Mouse (Mus musculus) right cerebral cortex, postnatal 4 days (tissue): ENCODE data around the gene Pard3.

Source experiments
- DNase-seq: peaks from one replicate; pipeline ENCODE4 v3.0.0-alpha.2; 2022

The Pard3 gene

DNA sequence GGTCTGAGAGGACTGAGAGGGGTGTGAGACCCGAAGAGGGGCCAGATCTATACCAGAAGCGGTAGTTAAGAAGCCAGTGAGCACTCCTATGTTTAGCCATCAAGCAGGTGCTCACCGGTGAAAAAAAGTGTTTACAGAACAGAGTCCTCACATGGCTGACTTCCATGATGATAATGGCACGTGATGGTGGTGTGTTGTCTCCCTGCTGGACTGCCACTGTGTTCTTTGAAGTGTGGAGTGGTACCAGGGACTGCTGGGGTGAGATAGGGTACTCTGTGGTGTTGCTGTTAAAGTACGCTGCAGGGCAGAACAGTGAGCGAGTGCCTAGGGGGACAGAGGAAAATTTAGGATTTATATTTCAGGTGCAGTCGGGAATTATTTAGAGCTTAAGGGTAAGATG lies 122.2 kb downstream of the Pard3 start:
- DNase-seq, result no peak

DNA sequence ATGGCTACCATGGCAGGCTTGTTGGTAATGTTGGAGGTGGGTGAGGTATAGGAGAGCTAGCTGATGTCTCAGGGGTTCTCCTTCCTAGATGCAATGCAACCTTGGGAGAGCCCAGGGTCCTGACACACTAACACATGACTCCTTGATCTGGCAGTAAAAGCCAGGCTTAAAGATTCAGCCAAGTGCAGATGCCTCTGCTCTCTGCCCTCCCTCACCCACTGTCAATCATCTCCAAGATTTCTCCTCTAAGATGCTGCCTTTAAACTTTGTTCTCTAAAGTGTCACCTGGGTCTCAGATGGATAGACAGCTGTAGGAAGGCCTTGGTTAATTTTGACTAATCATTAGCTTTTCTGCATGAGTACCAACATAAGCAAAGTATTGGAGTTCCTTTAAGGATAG lies 125.0 kb downstream of the Pard3 start:
- DNase-seq, result no peak

DNA sequence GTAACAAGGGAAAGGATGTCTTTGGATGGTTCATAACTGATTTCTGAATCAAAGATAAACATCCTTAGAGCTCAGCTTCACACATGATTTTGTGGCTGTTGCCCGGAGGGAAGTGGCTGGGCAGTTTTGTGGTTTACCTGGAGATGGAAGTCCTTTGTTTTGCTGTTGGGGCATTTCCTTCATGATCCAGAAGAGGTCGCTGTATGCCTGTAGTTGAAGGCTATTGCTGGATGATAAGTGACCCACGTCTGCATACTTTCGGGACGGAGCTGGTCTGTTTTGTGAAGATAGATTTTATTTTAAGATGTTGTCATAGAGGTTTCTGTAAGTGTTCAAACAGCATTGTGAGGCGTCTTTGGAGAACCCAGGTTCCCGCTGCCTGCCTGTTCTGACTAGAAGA lies 126.7 kb downstream of the Pard3 start:
- DNase-seq, result peak; percentile 62

DNA sequence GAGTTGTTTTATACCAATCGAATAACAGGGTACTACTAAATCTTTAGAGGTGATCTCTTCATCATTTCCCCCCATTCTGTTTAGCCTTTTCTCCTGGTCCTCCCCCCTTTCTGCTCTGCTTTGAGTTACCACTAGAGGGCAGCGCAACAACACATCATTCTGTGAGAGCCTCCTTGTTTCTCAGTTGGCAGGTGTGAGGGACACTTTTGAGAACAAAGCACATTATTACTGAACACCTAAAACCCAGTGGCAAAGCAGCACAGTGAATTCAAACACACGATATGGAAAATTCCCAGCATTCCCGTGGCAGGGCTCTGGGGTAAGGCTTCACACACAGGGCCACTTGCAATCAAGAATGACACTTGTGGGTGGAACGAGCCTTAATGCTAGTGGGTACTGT lies 127.7 kb downstream of the Pard3 start:
- peak; percentile 51 for DNase-seq

DNA sequence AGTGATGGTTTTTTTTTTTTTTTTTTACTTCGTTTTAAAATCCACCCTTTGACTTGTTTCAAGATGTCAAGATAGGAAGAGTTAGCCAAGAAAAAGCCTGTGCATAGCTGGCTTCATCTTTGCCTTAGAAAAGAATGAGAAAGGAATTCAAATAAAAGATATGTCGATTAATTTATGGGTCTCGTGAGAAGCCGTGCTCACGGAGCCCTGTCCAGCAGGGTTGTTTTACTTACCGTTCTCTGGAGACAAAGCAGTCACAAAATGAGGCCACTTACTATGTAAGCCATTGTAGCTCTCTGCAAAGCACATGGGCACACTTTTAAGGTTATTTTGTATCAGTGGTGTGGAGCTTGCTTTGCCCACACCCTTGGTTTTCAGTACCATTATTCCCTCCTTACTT lies 128.1 kb downstream of the Pard3 start:
- no peak for DNase-seq

DNA sequence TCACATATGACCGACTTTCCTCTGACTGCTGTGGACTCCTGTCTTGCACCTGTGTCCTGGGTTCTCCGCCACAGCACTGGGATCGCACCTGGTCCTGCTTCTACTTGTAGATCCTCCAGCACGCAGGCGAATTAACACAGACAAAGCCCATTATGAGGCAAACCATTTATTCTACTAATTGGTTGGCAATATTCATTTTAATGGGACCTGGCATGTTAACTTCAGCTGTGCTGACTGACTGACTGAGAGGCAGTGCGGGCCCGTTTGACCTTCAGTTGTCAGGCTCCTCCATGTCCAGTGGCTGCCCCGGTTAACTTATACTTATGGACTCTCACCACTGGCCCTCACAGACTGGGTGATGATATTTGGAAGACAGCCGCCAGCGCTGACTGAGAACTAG lies 128.6 kb downstream of the Pard3 start:
- no peak for DNase-seq

DNA sequence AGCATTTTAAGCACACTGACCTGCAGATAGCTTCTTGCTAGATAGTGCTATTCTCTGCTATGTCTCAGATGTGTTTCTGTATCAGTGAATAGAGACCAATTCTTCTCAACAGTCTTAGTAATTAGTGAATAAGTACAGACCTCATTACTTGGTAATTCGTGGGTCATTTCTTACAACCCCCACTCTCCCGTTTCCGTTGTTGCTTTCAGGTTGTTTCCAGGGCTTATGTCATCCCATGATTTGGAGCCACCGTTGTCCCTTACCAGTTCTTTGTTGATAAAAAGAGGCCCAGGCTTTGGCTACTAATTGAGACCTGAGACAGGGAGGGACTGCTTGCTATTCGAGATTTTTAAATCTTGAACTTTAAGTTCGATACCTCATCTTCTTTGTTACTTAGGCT lies 129.7 kb downstream of the Pard3 start:
- DNase-seq, result no peak

DNA sequence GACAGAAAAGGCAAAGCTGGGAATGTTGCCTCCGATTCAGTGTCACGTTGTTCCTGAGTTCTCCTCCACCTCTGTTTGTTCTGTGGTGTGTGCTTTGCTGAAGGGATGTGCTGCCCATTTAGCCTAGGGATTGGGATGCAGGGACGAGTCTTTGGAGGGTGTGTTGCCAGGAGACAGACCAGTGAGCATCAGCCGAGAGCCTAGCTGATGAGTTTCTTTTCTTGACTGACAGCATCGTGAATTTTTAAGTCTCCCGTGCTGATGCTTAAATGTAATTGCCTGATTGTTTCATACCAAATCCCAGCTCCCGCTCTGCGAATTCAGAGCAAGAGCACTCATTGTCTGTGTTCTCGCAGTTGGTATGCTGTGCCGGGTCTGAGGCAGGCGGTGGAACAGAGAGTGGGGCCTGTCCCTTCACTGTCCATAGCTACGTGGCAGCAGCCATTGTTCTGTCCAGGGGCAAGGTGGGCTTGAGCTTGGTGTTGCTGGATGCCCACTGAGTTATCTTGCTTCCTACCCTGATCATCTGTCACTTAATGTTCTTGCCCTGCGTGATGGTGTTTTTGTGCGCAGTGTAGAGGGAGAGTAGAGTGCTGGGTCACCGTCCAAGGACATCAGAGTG lies 131.2 kb downstream of the Pard3 start:
- DNase-seq, result no peak

DNA sequence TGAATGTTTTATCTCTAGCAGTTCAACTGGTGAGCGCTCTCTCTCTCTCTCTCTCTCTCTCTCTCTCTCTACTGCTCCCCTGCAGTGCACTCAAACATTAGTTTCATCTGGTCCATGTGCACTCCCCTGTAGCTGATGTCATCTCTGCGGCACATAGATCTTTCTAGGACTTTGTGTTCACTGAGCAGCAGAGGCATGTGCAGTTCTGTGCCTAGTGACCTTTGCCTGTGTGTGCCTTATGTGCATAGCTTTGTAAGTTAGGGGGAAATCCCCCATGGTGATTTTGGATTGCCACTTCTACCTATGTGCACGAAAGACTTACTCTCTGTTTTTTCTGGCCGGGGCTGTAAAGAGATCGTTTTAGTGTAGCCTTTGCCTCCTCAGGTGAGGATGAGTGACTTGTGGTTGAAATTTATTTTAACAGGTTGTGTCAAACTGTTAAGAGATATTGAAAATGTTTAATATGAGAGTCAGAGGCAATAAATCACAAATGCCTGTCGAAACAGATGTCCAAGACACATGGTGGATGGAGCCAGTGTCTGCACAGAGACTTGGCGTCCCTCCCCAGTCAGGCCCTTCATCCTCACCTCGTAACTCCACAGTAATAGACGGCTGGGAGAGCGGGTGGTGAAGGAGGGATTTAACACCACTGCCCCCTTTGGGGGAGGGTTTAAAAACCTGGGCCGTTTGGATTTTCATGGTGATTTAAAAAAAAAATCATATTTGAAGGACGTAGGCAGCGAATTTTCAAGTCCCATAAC lies 133.0 kb downstream of the Pard3 start:
- DNase-seq, result no peak

DNA sequence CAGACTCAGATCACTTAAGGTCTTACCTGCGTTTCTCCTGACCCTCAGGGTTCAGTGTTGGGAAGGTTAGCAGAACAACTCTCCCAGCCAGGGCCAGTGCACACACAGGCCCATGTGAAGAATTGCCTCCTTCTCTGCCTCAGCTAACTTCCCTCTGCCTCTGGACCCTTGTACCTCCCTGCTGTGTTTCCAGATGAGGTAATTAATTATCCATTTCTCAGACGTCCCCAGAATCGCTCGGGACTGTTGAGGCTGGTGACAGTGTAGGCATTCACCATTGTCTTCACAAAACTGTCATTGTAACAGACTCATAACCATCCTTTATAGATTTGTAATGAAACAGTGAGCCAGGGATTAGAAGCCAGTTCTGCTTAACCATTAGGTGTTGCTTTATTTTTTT lies 143.8 kb downstream of the Pard3 start:
- DNase-seq, result no peak

DNA sequence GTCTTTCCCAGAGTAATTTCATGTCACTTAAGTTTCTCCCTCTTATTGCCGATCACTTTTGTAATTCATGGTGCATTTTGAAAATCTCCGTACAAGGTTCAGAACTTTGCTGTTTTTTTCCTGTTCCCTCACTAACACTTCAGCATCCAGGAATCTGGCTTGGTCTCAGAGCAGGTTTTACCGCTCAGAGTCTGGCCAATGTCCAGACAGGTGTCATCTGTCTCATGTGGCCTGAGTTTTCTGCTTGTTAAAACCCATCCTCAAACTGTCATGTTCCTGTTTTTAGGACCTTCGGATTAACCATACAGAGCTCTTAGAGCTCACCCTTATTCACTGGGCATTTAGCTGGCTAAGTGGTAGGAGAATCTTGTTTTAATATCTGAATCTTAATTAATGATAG lies 146.9 kb downstream of the Pard3 start:
- DNase-seq, result no peak

DNA sequence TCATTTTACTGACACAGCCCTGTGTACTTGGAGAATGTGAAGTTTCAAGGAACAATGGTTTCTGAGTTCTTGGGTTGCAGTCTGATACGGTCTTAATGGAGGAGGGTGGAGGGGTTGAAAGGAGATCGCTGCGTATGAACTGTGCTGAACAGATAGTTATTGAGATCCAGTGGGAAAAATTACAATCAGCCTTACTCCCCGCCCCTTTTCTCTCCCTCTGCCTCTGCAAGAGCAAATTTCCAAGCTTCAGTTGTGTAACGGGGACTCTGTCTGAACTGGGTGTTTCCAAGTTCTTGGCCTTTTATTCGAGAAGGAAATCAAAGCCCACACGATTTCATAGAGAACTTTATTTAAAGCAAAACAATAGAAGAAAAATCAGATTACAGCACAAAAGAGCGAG lies 150.6 kb downstream of the Pard3 start:
- DNase-seq, result no peak

DNA sequence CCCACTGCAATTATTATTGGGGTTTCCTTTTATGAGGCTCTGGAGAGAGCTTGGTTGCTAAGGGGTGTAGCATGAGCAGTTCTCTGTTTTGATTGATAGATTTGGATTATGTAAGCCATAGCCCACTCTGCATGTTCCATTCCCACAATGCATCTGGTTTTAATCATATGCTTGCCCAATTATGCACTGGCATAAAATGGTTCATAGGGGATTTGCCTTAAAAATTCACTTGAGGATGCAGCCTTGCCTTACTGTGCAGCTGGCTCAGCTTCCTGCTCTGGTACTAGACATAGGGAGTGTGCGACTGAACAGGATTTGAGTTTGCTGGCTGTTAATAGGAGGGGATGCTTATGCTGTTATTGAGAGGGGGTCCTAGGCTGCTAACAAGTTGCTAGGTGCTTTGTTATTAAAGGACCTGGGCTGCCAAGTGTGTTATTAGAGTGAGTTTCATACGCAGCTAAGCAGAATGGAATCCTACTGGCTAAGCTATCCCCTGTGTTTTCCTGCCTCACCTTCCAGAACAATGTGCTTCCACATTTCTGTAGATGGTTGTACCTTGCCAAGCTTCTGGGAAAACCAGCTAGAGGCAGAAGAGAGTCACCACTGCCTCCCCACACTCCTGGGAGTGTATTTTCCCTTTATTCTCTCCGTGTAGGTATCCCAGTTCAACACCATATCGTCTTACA lies 151.2 kb downstream of the Pard3 start:
- no peak for DNase-seq

DNA sequence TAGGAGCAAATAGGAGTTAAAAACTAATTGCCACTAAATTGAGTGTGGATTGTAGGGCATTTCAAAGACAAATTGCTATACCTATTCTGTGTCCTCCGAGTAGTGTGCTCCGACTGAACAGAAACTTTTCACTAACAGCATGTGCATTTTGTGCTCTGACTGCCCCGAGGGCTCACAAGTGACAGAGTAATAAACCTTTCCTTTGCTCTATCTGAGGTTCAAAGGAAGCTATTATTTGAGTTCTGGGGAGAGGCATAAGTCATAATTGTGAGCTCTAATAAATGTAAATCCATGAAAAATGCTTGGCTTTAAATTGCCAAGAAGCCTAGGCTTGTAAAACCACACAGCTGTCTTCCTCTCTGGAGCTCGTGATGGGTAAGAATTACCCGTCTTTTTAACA lies 156.5 kb downstream of the Pard3 start:
- no peak for DNase-seq

DNA sequence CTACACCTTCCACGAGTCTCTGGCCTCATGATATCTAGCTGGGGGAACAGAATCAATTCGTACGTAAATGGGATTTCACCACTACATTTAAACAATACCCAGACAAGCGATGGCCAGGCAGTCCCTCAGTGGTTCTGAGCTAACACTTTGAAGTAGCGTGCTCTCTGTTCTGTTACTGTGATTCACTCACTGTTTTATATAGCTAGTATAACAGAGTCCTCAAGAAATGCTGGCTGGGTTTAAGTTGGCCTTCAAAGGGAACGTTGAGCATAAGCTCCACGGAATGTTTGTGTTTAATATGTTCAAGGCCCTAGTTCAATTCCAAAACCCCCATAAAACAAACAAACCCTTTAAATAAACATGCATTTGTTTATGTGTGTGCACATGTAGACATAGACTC lies 156.9 kb downstream of the Pard3 start:
- DNase-seq, result no peak

DNA sequence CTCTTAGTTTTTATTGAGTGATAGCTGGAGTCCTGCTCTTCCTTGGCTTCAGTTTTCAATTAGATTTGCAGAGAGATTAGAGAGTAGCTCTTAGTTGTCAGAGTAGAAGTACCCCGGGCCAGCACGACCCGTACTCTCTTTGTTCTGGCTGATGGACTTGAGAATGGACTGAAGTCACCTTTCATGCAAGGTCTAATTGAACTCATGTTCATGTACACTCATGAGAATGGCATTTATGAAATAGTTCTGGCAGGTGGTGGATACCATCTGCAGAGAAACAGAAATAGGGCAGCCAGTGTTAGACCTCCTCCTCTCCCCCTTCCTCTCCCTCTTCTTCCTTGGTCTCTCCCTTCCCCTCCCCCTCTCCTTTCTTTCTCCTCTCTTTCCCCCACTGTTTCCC lies 158.7 kb downstream of the Pard3 start:
- DNase-seq, result no peak

DNA sequence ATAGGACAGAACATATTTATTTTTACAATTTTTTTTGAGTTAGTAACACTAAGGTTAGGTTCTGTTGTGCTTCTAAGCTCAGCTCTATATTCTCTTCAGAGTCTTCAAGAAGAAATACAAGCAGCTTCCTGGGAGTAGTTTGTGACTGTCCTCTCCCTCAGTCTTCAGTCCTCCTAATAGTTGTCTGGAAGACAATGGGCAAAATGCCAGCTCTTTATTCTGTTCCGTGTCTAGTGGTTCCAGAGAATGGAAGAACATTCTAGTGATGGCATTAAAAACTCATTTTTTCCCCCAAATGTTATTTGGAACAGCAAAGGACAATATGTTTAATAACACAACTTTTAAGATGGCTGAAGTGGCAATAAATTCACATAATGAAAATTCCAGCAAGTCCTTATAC lies 163.3 kb downstream of the Pard3 start:
- no peak for DNase-seq

DNA sequence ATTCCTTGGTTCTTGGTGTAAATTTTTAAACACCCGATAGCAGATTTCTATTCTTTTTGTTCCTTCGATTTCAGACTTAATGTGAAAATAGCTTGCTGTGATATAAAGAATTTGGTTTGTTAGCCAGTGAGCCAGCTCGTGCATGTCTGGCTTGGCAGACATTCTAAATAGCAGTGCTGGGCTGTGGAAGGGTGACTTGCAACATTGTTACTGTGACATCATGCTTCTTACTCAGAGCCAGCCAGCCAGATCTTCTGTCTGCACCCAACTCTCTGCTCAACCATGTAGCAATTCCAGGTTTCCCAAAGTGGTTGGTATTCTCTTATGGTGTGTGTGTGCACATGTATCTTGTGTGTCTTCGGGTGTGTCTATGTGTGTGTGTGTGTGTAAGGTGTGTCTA lies 163.7 kb downstream of the Pard3 start:
- DNase-seq, result no peak

DNA sequence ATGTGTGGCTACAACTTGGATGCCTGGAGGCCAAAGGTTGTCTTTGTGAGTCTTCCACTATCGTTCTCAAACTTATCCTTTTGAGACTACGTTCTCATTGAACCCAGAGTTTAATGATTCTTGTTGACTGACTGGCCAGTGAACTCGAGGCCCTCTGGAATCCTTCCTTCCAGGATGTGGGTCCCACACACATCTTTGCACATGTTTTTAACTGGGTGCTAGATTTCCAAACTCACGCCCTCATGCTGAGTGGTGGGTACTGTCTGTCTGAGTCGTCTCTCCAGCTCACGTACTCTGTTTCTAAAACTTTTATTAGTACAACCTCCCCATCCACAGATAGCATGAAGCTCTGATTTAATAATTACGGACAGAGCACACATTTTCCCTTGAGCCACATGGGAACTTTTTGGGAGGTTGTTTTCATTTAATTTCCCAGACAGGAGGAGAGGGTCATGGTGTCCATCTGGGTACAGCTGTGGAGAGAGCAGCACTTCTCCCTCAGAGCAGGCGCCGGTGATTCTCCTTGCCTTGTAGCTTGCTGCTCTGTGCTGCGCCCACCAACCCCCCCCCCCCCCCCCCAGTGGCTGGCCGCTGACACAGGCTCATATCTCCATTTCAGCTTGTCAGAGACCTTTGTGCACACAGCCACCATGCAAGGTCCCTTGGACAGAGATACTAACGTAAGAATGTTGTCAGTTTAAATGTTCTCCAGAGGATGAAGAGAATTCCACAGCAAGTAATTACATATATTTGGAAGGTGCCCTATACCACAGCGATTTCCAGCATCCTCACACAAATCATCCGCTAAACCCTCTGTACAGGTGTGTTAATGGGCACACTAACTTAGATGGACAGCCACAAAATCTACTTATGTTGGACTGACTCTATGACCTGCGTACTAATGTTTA lies 165.9 kb downstream of the Pard3 start:
- DNase-seq, result no peak

DNA sequence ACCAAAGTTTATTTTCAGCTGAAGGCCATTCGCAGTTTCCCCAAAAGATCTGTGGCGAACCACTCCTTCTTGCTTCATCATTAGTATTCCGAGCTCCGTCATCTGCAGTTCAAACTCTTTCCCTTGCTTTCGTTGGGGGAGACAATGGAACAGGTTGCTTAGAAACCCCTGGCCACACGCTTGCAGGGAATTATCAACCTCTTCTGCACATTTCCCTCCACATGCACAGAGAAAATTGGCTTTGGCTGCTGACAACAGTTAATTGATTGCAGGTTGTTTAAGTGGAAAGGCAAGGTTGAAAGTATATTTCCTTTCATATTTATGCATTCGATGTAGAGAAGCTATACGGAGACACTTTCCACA lies 166.5 kb downstream of the Pard3 start:
- DNase-seq, result no peak

DNA sequence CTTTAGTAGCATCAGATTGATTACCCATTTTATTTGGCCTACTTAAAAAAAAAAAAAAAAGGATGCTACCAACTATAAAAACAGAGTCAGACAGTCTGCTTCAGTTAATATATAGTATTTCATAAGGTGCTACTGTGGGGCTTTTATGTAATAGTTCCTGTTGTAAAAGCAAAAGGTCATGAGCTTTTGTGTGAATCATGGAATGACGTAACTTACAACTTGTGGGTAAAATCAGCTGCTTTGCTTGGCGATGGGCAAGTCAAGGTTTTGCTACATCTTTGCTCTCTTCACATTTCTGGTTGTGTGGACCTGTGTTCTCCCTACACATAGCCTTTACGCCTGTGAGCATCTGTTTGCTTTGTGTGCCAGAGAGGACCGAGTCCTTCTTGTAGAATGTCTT lies 179.7 kb downstream of the Pard3 start:
- DNase-seq, result no peak

DNA sequence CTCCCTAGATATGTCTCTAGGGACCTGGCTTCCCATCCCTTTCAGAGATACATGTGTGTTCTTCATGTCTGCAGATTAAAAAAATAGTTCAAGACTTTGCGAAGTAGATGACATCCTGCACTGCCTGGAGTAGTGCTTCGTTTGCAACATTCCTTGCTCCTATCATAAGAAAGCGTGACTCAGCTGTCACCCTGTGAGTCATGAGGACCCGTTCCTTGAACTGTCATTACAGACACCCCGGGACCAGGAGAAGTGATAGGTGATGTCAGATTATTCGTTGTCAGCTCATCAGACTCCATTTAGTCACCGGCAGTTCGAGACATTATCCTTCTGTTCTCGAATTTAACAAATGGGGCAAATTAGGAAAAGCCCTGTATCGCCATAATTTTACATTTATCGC lies 180.1 kb downstream of the Pard3 start:
- no peak for DNase-seq

DNA sequence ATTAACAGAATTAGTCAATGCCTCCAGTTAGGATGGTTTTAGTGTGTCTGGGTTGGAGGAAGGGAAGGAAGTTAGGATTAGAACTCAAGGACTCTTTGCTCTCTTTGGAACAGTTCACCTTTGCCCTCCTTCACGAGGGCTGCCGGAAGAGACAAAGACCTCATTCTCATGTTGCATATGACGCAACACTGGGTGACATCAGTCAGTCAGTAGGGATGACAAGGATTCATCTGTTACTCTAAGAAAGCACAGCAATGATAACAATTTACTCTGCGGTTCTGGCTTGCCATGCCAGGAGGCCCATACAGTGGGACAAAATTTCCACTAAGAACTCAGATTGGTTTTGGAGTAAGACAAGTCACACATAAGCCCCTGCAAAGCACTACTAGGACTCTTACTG lies 187.1 kb downstream of the Pard3 start:
- DNase-seq, result no peak

DNA sequence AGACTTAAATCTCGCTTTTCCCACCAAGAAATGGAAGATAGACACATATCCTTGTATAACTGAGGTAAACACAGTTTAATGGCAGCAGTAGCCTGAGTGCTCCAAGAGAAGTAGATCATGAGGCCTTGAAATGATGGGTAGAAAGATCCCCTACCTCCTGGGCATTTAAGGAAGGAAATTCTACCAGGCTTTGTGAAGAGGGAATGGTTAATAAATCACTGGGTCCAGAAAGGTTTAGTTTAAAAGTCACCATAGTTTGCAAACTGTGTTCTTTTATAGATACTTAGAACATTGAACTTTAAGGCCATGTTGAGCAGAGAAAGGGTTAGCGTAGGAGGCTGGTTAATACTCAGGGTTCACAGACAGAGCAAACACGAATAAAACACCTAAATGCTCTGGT lies 187.8 kb downstream of the Pard3 start:
- no peak for DNase-seq
